Mouse (Mus musculus): Measurements from ENCODE around the gene Mfap2. TPM values are rescaled to one million over a fixed set of nuclear protein-coding genes. Genes with fewer than 3 reads are reported as not detected.
A peak's percentile ranks its signal among the peaks of the same experiment; 100 is the strongest.

Mfap2 gene
- total RNA-seq, 2 experiments from 2014 or later: 20.9 TPM

DNA sequence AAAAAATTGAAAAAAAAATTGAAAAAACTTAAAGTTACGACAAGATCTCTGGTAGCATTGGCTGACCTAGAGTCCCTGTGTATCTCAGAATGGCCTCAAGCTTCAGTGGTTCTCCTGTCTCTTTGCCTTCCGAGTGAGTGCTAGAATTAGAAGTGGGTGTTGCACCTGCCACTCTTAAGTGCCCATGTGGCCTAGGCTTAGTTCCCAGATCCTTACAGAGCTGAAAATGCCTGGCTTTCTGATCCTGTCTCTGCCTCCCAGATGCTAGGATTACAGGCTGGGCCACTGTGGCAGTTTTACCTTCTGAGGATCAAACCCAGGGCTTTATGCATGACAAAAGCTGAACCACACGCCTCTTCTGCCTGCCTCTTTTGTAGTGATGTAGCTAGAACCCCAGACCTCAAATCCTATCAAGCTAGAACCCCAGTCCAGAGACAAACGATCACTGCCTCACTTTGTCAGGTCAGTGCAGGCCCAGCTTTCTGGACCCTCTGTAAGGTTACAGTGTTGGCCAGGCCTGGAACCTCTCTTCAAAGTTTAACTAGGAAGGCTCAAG, 54.0 kb downstream of the Mfap2 start:
- no peak for DNase-seq (ENCODE audit: low spot score in 2 of 2)

DNA sequence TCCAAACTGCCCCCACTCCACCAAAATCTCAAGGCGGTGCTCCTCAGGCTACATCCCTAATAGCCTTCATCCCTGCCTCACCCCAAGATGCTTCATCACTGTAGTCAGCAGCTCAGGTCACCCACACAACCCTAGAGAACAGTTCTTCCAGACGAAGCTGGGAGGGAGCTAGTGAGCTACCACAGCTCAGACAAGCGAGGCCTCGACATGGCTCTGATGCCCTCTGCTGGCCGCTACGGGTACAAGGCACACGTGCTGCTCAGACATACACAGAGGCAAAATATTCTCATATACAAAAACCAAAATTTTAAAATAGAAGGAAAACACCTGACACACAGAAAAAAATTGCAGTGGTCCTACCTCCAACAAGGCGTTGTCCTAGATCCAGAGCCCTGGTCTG, 54.9 kb downstream of the Mfap2 start:
- DNase-seq (ENCODE audit: low spot score in 2 of 2): peak; percentile 83 to 86

Other genes with a start within 250 kb of the Mfap2 start
- gene Padi4, start 236.2 kb upstream of the Mfap2 start, total RNA-seq (2021): not detected
- gene Padi3, start 199.8 kb upstream of the Mfap2 start, total RNA-seq (2021): under 1 TPM in 1 of 2 experiments, not detected in 1; 0.11 TPM
- gene Padi1, start 164.6 kb upstream of the Mfap2 start, total RNA-seq (2021): not detected
- gene Padi2, start 104.1 kb upstream of the Mfap2 start, total RNA-seq (2021): 1 to 10 TPM; 8.0 to 9.6 TPM
- gene Sdhb, start 49.2 kb upstream of the Mfap2 start, total RNA-seq (2021): 100 to 1,000 TPM; 202 to 204 TPM
- 100 to 1,000 TPM; 233 to 238 TPM for gene Atp13a2, start 23.5 kb upstream of the Mfap2 start, total RNA-seq (2021)
- gene Crocc, start 50.1 kb downstream of the Mfap2 start, total RNA-seq (2021): 10 to 100 TPM; 32.2 to 42.8 TPM
- gene Necap2, start 67.9 kb downstream of the Mfap2 start, total RNA-seq (2021): 10 to 100 TPM; 43.7 to 48.4 TPM
- gene Spata21, start 77.9 kb downstream of the Mfap2 start, total RNA-seq (2021): under 1 TPM; 0.27 to 0.53 TPM
- 10 to 100 TPM; 47.5 to 57.3 TPM for gene Szrd1, start 129.4 kb downstream of the Mfap2 start, total RNA-seq (2021)
- 10 to 100 TPM; 28.6 to 33.0 TPM for gene Fbxo42, start 137.5 kb downstream of the Mfap2 start, total RNA-seq (2021)
- 1 to 10 TPM; 2.0 to 3.9 TPM for gene Rsg1, start 203.5 kb downstream of the Mfap2 start, total RNA-seq (2021)
- 1 to 10 TPM; 5.8 to 6.7 TPM for gene Arhgef19, start 229.1 kb downstream of the Mfap2 start, total RNA-seq (2021)

Measured in layer of hippocampus, postnatal 10 days (tissue).